Mouse (Mus musculus) stomach, postnatal 0 days (tissue): ENCODE data around the gene Ctnna3.

Experiments used
- CTCF ChIP-seq: IDR thresholded peaks from 2 replicates; pipeline ENCODE4 v1.5.1; 2016; ENCODE audit warnings: antibody characterized with exemption, low read depth, mild to moderate bottlenecking, moderate library complexity
- EP300 ChIP-seq: optimal IDR thresholded peaks from 2 replicates; pipeline ENCODE3; 2016; ENCODE audit warnings: antibody characterized with exemption

DNA sequence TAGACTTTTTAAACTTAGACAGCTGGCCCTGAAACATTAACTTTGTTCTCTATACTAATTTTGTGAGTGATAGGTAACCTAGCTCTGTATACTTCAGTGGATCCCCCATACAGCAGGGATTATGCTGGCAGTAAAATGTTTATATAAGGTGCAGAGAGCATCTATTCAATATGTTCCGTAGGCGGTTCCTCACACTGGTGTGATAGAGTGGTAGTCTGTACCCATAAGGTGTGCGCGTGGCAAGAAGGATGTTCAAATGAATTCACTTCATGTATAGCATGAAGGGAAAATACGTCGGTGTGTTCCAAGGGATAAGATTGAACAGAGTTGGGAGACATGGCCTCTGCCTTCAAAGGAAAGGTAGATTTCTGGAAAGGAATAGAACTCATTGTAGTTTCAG is 794.5 kb downstream of the Ctnna3 start:
- TF ChIP-seq CTCF, result no peak
- no peak for TF ChIP-seq EP300
